Comparison of ENCODE assay signal across 9 mouse cellular contexts in the genomic region with DNA sequence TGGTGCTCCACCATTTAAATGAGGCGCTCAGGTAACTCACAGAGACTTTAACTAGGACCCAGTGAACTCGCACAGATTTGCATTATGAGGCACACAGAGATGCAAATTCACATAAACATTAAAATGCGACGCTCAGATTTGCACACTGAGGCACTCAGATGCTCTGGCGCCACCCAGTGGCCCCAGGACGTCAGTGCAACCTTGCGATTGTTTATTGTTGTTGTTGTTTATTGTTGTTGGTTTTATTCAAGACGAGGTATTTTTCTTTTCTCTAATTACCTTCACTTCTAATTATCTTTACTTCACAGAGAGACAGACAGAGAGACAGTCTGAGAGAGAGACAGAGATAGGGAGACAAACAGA. TPM values are rescaled to one million over a fixed set of nuclear protein-coding genes. Genes with fewer than 3 reads are reported as not detected.
DNase-seq lines count a peak whose midpoint lies in the region; ATAC-seq lines count a peak whose summit lies in the region.
"Had no signal": no experiment of that assay in that cellular context is flagged by ENCODE, and none has a peak within 500 bp of the region (broad histone marks: within the 10 kb centered on the region; RNA-seq: fewer than 3 reads in every experiment).

No protein-coding gene starts in this region.

- peak; percentile 98 for DNase-seq in ES-CJ7 (ENCODE audit: low read depth, low spot score)
- DNase-seq in adrenal gland, postnatal 14 days = peak; percentile 44
- DNase-seq in embryo, embryonic 10.5 days (ENCODE audit: low spot score) = peak; percentile 27
- DNase-seq in gastrocnemius, postnatal 4 days (ENCODE audit: low spot score in 2 of 2) = peak; percentile 34 to 50
- DNase-seq in kidney, adult 9 months = peak; percentile 38
- peak; percentile 74 for DNase-seq in skeletal muscle tissue, adult 2 months (ENCODE audit: low read depth, low spot score)

- peak; percentile 35 for ATAC-seq in megakaryocyte progenitor cell, adult 5-6 weeks (replicated peaks; ENCODE audit: poor library complexity)

RNA-seq across cellular contexts. Expression of gene Gm21860, which starts 20.3 kb away (rescaled TPM):
- not detected in 2 replicates for total RNA-seq in adrenal gland, postnatal 14 days (2021)
- total RNA-seq in gastrocnemius, postnatal 4 days (2021) = not detected
- total RNA-seq in megakaryocyte progenitor cell, adult 5-6 weeks (2015) = not detected in 2 replicates
- total RNA-seq in megakaryocyte progenitor cell, adult 5-6 weeks (2017) = not detected in 2 replicates
- total RNA-seq: adrenal gland, adult 18-20 months; left cerebral cortex, adult 8-10 months had no signal

RNA-seq across cellular contexts. Expression of gene Gm47283, which starts 50.2 kb away (rescaled TPM):
- total RNA-seq in adrenal gland, postnatal 14 days (2021) = not detected in 2 replicates
- not detected for total RNA-seq in gastrocnemius, postnatal 4 days (2021)
- total RNA-seq in megakaryocyte progenitor cell, adult 5-6 weeks (2015) = not detected in 2 replicates
- not detected in 2 replicates for total RNA-seq in megakaryocyte progenitor cell, adult 5-6 weeks (2017)
- total RNA-seq: adrenal gland, adult 18-20 months; left cerebral cortex, adult 8-10 months had no signal

Comparison
In these comparisons a context has a peak if more than half of its experiments do, and no peak if none do; other contexts are left out.
1. Peak in every context shown above with its lines: DNase-seq and ATAC-seq.
2. DNase-seq: peak in every context shown above with its lines; median percentile 98 in ES-CJ7; 74 in skeletal muscle tissue, adult 2 months; 44 in adrenal gland, postnatal 14 days; 42 in gastrocnemius, postnatal 4 days; 38 in kidney, adult 9 months; 27 in embryo, embryonic 10.5 days.